Mouse (Mus musculus): ENCODE data around the gene Tanc1. TPM values are rescaled to one million over a fixed set of nuclear protein-coding genes. Genes with fewer than 3 reads are reported as not detected.

Tanc1 gene
- total RNA-seq, 2 experiments from 2014 or later: 42.5 to 42.8 TPM

Other genes with a start within 250 kb of the Tanc1 start
- not detected for gene Dapl1, start 127.4 kb upstream of the Tanc1 start, total RNA-seq (2021)

Measured in heart, postnatal 4 days (tissue).